Mouse (Mus musculus): ENCODE results near the gene Prss43. TPM values are rescaled to one million over a fixed set of nuclear protein-coding genes. Genes with fewer than 3 reads are reported as not detected.
A peak's percentile ranks its signal among the peaks of the same experiment; 100 is the strongest.

The Prss43 gene
- total RNA-seq, 2 experiments from 2014 or later = 0.14 TPM; not detected in 1

GRCm38 (mm10) chr9:110844206-110844605 lies 17.7 kb downstream of the Prss43 start, which contains the start of gene Prss46:
Gene Prss46, plus strand, starts transcription at chr9:110844506.
- Histone ChIP-seq H3K27ac (no peak within 1 kb of the TSS), H3K4me3 (no peak within 1 kb of the TSS)
- intact Hi-C loops (cut with DNase I) = no loop called here
- no peak for DNase-seq (ENCODE audit: extremely low spot score in 1 of 2, low spot score in 2 of 2)
- TF ChIP-seq CTCF (IDR thresholded peaks at IDR 0.05) = no peak

GRCm38 (mm10) chr9:110849162-110849561 lies 22.7 kb downstream of the Prss43 start:
- DNase-seq (ENCODE audit: extremely low spot score in 1 of 2, low spot score in 2 of 2) = no peak
- no peak overlapping the region for H3K4me3 ChIP-seq
- intact Hi-C loops (cut with DNase I) = no loop called here
- TF ChIP-seq CTCF (IDR thresholded peaks at IDR 0.05) = no peak
- H3K27ac ChIP-seq = no peak overlapping the region

GRCm38 (mm10) chr9:110855903-110856302 lies 29.4 kb downstream of the Prss43 start:
- Histone ChIP-seq H3K4me3 (no peak overlapping the region), H3K27ac (no peak overlapping the region)
- TF ChIP-seq CTCF (IDR thresholded peaks at IDR 0.05) = no peak
- intact Hi-C loops (cut with DNase I) = no loop called here
- no peak for DNase-seq (ENCODE audit: extremely low spot score in 1 of 2, low spot score in 2 of 2)

- no peak; the same call in 1 of the 2 replicates for TF ChIP-seq CTCF (IDR thresholded peaks at IDR 0.05)
- intact Hi-C loops (cut with DNase I) = no loop called here
- no peak overlapping the region for H3K4me3 ChIP-seq
- no peak overlapping the region for H3K27ac ChIP-seq
- no peak for DNase-seq (ENCODE audit: extremely low spot score in 1 of 2, low spot score in 2 of 2)
These were observed 30.4 kb downstream of the Prss43 start for GRCm38 (mm10) chr9:110856920-110857319.

GRCm38 (mm10) chr9:110857781-110858472 lies 31.4 kb downstream of the Prss43 start, which contains the start of gene Prss50:
Gene Prss50, plus strand, starts transcription at chr9:110857967.
- TF ChIP-seq CTCF (IDR thresholded peaks at IDR 0.05) = peak; percentile 54
- H3K27ac ChIP-seq = no peak within 1 kb of the TSS
- intact Hi-C loops (cut with DNase I) = no loop called here
- H3K4me3 ChIP-seq = no peak within 1 kb of the TSS
- no peak for DNase-seq (ENCODE audit: extremely low spot score in 1 of 2, low spot score in 2 of 2)

- H3K27ac ChIP-seq = no peak overlapping the region
- H3K4me3 ChIP-seq = no peak overlapping the region
- no peak for TF ChIP-seq CTCF (IDR thresholded peaks at IDR 0.05)
- intact Hi-C loops (cut with DNase I) = no loop called here
- no peak for DNase-seq (ENCODE audit: extremely low spot score in 1 of 2, low spot score in 2 of 2)
These were observed 32.0 kb downstream of the Prss43 start for GRCm38 (mm10) chr9:110858523-110858922.

GRCm38 (mm10) chr9:110858967-110859596 lies 32.6 kb downstream of the Prss43 start:
- TF ChIP-seq CTCF (IDR thresholded peaks at IDR 0.05) = no peak
- Histone ChIP-seq H3K4me3 (no peak overlapping the region), H3K27ac (no peak overlapping the region)
- intact Hi-C loops (cut with DNase I) = no loop called here
- DNase-seq (ENCODE audit: extremely low spot score in 1 of 2, low spot score in 2 of 2) = no peak

- peak; percentile 86 for TF ChIP-seq CTCF (IDR thresholded peaks at IDR 0.05)
- intact Hi-C loops (cut with DNase I) = loop anchor here (1.0 to 5.0 kb wide), 4 partner anchors 90 to 459 kb away; no protein-coding TSS in a partner anchor
These were observed 44.5 kb downstream of the Prss43 start for GRCm38 (mm10) chr9:110871030-110871429.

GRCm38 (mm10) chr9:110873681-110874659 lies 47.5 kb downstream of the Prss43 start:
- intact Hi-C loops (cut with DNase I) = loop anchor here (5.0 kb wide), 1 partner anchor 462 kb away; no protein-coding TSS in a partner anchor
- TF ChIP-seq CTCF (IDR thresholded peaks at IDR 0.05) = peak; percentile 16
- H3K4me3 ChIP-seq = peak overlapping the region; percentile 41
- peak in 1 of 2 experiments; percentile 42 for DNase-seq (ENCODE audit: extremely low spot score in 1 of 2, low spot score in 2 of 2)
- H3K27ac ChIP-seq = no peak overlapping the region

More at GRCm38 (mm10) chr9:110871030-110871429, 44.5 kb downstream of the Prss43 start:
- Histone ChIP-seq H3K4me3 (no peak overlapping the region), H3K27ac (no peak overlapping the region)
- DNase-seq (ENCODE audit: extremely low spot score in 1 of 2, low spot score in 2 of 2) = peak; percentile 57 to 65

- no peak for DNase-seq (ENCODE audit: extremely low spot score in 1 of 2, low spot score in 2 of 2)
- no peak overlapping the region for H3K27ac ChIP-seq
- no peak for TF ChIP-seq CTCF (IDR thresholded peaks at IDR 0.05)
- no peak overlapping the region for H3K4me3 ChIP-seq
- intact Hi-C loops (cut with DNase I) = loop anchor here (5.0 kb wide), 2 partner anchors 222 to 462 kb away; partner anchors contain the start of gene Nbeal2
These were observed 48.2 kb downstream of the Prss43 start for GRCm38 (mm10) chr9:110874660-110875191.

GRCm38 (mm10) chr9:110875288-110875695 lies 48.8 kb downstream of the Prss43 start:
- intact Hi-C loops (cut with DNase I) = loop anchor here (5.0 kb wide), 1 partner anchor 223 kb away; the partner anchor contains the start of gene Nbeal2
- H3K27ac ChIP-seq = no peak overlapping the region

More at GRCm38 (mm10) chr9:110875288-110875695, 48.8 kb downstream of the Prss43 start:
- no peak for TF ChIP-seq CTCF (IDR thresholded peaks at IDR 0.05)
- no peak overlapping the region for H3K4me3 ChIP-seq
- no peak for DNase-seq (ENCODE audit: extremely low spot score in 1 of 2, low spot score in 2 of 2)
